Mouse (Mus musculus) layer of hippocampus, postnatal 36 days (tissue): ENCODE data around the gene Slc38a4. TPM values are rescaled to one million over a fixed set of nuclear protein-coding genes. Genes with fewer than 3 reads are reported as not detected.

Experiments
- DNase-seq, 2 experiments: peaks; one replicate each; pipeline ENCODE4 v3.0.0; 2022
- total RNA-seq, 2 experiments: library from RNA; stranded (reverse); gene quantifications; 2 replicates each; pipeline ENCODE4 v1.2.3; 2021

The Slc38a4 gene
- total RNA-seq = under 1 TPM; 0.46 to 0.67 TPM

- DNase-seq = no peak
Observed at GRCm38 (mm10) chr15:97055794-97056193, at the start of gene Slc38a4. Gene Slc38a4, minus strand, starts transcription at chr15:97055956.

GRCm38 (mm10) chr15:97104889-97105391 is 49.2 kb upstream of the Slc38a4 start:
- no peak for DNase-seq

- DNase-seq = no peak
Observed at GRCm38 (mm10) chr15:97104048-97104447, 48.3 kb upstream of the Slc38a4 start.

- DNase-seq = no peak
Observed at GRCm38 (mm10) chr15:97102811-97103210, 47.1 kb upstream of the Slc38a4 start.

- DNase-seq = no peak
Observed at GRCm38 (mm10) chr15:97102181-97102580, 46.4 kb upstream of the Slc38a4 start.

- no peak for DNase-seq
Observed at GRCm38 (mm10) chr15:97099101-97099500, 43.3 kb upstream of the Slc38a4 start.

GRCm38 (mm10) chr15:97097548-97097947 is 41.8 kb upstream of the Slc38a4 start:
- no peak for DNase-seq

GRCm38 (mm10) chr15:97089526-97089925 is 33.8 kb upstream of the Slc38a4 start:
- no peak for DNase-seq

- no peak for DNase-seq
Observed at GRCm38 (mm10) chr15:97085833-97086232, 30.1 kb upstream of the Slc38a4 start.

- no peak for DNase-seq
Observed at GRCm38 (mm10) chr15:97077665-97078064, 21.9 kb upstream of the Slc38a4 start.

GRCm38 (mm10) chr15:97076092-97076491 is 20.3 kb upstream of the Slc38a4 start:
- DNase-seq = no peak

- DNase-seq = no peak
Observed at GRCm38 (mm10) chr15:97075240-97075639, 19.5 kb upstream of the Slc38a4 start.

GRCm38 (mm10) chr15:97072859-97073826 is 17.4 kb upstream of the Slc38a4 start:
- DNase-seq = no peak

GRCm38 (mm10) chr15:97067340-97068136 is 11.8 kb upstream of the Slc38a4 start:
- DNase-seq = no peak

GRCm38 (mm10) chr15:97066937-97067336 is 11.2 kb upstream of the Slc38a4 start:
- DNase-seq = no peak

GRCm38 (mm10) chr15:97063211-97063610 is 7.5 kb upstream of the Slc38a4 start:
- no peak for DNase-seq

GRCm38 (mm10) chr15:97060973-97061372 is 5.2 kb upstream of the Slc38a4 start:
- DNase-seq = no peak

- no peak for DNase-seq
Observed at GRCm38 (mm10) chr15:97060571-97060970, 4.8 kb upstream of the Slc38a4 start.

GRCm38 (mm10) chr15:97060102-97060501 is 4.3 kb upstream of the Slc38a4 start:
- DNase-seq = no peak

- DNase-seq = no peak
Observed at GRCm38 (mm10) chr15:97059071-97060041, 3.6 kb upstream of the Slc38a4 start.

- no peak for DNase-seq
Observed at GRCm38 (mm10) chr15:97054767-97055489, 828 bp downstream of the Slc38a4 start.
